Mouse (Mus musculus) T-helper 17 cell (primary cell): ENCODE measurements around the gene Tmem132d.

ENCODE experiments used
- in situ Hi-C, 2 experiments: fragments of 300-600 bp; cut with MboI, MseI; formaldehyde crosslinking; loops; 1 replicate in 1 of 2; 2 replicates in 1 of 2; pipeline ENCODE4 v1.15.1; 2025; ENCODE audit warnings: high pct_unique_total_duplicates in 2 of 2

The Tmem132d gene

GRCm38 (mm10) chr5:128432916-128433315 is at the start of gene Tmem132d:
Gene Tmem132d, minus strand, starts transcription at chr5:128433077.
- in situ Hi-C loops, result loop anchor here in 1 of 2 experiments (25.0 kb wide), 1 partner anchor 871 kb away; no protein-coding TSS in a partner anchor

DNA sequence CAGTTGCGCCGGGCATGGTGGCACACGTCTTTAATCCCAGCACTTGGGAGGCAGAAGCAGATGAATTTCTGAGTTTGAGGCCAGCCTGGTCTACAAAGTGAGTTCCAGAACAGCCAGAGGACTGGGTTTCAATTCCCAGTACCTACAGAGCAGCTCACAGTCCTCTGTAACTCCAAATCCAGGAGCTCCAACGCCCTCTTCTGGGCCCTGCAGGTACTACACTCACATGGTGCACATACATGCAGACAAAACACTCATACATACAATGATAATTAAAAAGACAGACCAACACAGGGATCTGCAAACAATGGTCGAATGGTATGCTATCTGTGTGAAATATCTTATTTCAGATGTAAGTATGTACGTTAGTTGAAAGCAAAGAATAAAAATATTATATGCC is 47.9 kb upstream of the Tmem132d start:
- in situ Hi-C loops, result no loop called here

DNA sequence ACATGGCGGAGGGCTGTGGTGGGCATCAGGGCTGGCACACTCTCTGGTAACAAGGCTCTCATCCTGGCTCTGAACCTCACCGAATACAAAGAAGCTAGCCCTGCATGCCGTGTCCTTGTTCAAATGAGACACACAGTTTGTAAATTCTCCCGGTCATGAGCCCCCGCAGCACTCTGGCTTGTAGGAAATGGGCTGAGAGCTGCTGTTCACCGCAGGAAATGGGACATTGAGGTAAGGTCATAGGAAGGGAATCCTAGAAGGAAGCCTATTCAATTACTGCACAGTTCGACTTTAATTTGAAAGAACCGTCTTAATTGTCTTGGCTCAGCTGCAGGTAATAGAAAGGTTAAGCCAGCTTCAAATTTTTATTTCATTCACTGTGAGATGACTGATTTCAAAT is 42.5 kb upstream of the Tmem132d start:
- in situ Hi-C loops, result no loop called here

DNA sequence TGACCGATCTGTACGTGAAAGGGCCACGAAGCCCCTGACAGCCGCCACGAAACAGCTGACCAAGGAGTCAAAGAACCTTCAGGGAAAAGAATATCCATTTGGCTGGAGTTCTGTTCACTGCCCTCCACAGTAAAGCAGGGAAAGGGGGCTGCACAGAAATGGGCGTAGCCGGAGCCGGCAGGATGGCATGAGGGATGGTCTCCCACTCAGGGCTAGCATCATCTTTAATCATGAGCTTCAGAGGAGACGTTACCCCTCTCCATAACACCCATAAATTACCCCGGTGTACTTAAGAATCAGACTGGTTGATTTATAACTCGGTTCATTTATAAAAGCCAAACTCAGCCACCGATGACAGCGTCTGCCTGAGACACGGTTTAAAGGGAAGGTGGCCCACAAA is 36.9 kb upstream of the Tmem132d start:
- in situ Hi-C loops, result no loop called here

DNA sequence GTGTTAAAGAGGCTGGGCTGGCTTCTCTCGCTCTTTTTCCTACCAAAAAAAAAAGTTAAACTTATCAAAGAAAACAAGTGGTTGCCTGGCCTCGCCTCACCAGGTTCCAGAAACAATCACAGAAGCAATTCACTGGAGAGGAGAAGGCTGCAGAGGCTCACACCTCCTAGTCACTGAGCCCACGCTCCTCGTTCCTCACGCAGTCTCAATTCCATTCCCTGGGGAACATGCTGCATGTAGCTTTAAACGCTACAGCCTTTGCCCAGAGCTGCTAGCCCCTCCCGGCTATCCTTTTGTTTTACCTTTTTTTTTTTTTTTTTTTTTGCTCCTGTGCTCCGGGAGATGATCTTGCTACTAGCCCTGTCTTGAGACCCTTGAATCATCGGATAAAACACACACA is 31.6 kb upstream of the Tmem132d start:
- in situ Hi-C loops, result no loop called here

- in situ Hi-C loops, result no loop called here
Observed at GRCm38 (mm10) chr5:128460605-128461004, 27.7 kb upstream of the Tmem132d start.

GRCm38 (mm10) chr5:128455732-128456131 is 22.9 kb upstream of the Tmem132d start:
- in situ Hi-C loops, result no loop called here

GRCm38 (mm10) chr5:128452196-128452595 is 19.3 kb upstream of the Tmem132d start:
- in situ Hi-C loops, result no loop called here

DNA sequence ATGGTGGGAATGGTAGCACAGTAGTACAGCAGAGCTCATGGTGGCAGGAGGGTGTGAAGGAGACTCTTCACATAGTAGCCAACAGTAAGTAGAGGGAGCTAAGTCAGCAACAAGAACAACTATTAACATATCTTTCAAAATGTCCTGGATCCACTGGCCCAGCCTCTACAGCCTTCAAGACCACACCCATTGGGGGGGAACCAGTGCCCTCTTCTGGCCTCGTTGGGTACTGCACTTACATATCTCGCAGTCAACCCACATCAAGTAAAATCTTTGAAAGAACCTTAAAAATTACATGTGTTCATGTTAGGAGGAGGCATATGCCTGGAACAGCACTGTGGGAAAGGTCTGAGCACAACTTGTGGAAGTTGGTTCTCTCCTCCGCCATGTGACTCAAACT is 17.9 kb upstream of the Tmem132d start:
- in situ Hi-C loops, result no loop called here

DNA sequence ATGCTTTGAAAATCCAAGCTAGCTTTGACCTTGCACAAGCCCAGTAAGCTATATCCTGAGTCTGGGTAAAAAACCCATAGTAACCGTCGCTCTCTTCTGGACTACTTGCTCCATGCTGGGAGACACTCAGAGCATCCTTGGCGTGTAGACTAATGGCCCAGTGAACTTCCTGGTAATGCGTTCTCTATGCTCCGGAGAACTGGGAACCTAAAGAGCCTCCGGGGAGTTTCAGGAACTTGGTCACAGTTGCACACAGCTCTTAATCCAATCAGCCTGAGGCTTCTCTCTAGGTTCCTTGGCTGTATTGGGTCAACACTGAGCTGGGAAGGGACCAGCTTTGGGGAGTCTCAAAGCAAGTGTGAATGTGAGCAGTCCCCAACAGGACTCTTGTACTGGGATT is 12.0 kb upstream of the Tmem132d start:
- in situ Hi-C loops, result loop anchor here in 1 of 2 experiments (25.0 kb wide), 1 partner anchor 883 kb away; no protein-coding TSS in a partner anchor

GRCm38 (mm10) chr5:128443848-128444247 is 11.0 kb upstream of the Tmem132d start:
- in situ Hi-C loops, result loop anchor here in 1 of 2 experiments (25.0 kb wide), 1 partner anchor 882 kb away; no protein-coding TSS in a partner anchor

- in situ Hi-C loops, result loop anchor here in 1 of 2 experiments (25.0 kb wide), 1 partner anchor 879 kb away; no protein-coding TSS in a partner anchor
Observed at GRCm38 (mm10) chr5:128441121-128441520, 8.2 kb upstream of the Tmem132d start.

DNA sequence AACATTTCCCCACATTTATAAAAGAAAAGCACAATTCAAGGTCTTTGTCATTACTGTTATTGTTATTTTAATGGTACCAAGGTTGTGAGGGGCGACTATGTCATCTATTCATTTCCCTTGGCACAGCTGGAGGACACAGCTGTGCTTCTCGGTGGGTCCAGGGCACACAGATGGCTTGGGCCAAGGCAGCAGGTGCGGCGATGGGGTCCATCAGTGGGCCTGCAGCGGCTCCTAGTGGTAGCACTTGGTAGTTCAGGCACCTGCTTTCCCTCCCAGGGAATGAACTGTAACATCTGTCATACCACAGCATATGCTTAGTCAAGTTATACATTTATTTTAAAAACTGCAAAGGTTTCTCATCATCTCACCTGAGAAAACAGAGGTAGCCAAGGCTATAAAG is 7.0 kb upstream of the Tmem132d start:
- in situ Hi-C loops, result loop anchor here in 1 of 2 experiments (25.0 kb wide), 1 partner anchor 878 kb away; no protein-coding TSS in a partner anchor

- in situ Hi-C loops, result loop anchor here in 1 of 2 experiments (25.0 kb wide), 1 partner anchor 876 kb away; no protein-coding TSS in a partner anchor
Observed at GRCm38 (mm10) chr5:128438078-128438477, 5.2 kb upstream of the Tmem132d start.

DNA sequence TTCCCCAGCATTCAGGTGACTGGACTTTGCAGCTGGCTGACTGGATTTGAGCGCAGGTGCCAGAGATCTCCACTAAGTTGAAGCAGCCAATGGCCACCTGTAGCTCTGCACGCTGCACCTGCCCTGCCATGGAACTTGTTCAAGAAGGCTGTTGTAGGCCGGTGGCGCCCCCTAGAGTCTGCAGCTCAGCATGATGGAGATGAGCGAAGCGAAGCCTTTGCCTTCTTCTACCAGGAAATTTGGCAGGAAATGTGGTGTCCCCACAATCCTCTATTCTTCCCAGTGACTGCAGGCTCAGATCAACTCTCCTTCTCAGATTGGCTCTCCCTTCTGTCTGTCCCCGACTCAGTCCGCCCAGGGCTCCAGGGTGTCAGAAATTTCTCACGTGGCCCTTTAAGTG is 4.0 kb upstream of the Tmem132d start:
- in situ Hi-C loops, result loop anchor here in 1 of 2 experiments (25.0 kb wide), 1 partner anchor 875 kb away; no protein-coding TSS in a partner anchor

GRCm38 (mm10) chr5:128435683-128436082 is 2.8 kb upstream of the Tmem132d start:
- in situ Hi-C loops, result loop anchor here in 1 of 2 experiments (25.0 kb wide), 1 partner anchor 873 kb away; no protein-coding TSS in a partner anchor

GRCm38 (mm10) chr5:128433786-128434185 is 909 bp upstream of the Tmem132d start:
- in situ Hi-C loops, result loop anchor here in 1 of 2 experiments (25.0 kb wide), 1 partner anchor 871 kb away; no protein-coding TSS in a partner anchor

DNA sequence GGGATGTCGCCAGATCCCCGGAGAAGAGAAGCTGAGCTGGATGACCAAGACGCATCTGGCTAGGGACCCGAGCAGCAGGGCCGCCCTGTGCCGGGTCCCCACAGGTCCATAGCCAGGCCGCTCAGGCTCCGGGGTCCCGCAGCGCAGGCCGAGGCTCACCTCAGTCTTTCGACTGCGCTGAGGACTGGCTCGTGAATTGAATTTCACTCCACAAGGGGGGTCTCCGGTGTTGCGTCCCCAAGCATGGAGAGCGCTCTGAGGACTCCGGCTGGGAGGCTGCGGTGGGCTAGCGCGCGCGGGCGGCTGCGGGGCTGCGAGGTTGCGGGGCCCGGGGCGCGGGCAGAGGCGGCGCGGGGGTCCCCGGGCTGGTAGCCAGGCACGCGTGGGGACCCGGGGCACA is 455 bp downstream of the Tmem132d start:
- in situ Hi-C loops, result loop anchor here in 1 of 2 experiments (25.0 kb wide), 1 partner anchor 870 kb away; no protein-coding TSS in a partner anchor

GRCm38 (mm10) chr5:128424636-128425035 is 8.2 kb downstream of the Tmem132d start:
- in situ Hi-C loops, result loop anchor here in 1 of 2 experiments (25.0 kb wide), 1 partner anchor 862 kb away; no protein-coding TSS in a partner anchor

DNA sequence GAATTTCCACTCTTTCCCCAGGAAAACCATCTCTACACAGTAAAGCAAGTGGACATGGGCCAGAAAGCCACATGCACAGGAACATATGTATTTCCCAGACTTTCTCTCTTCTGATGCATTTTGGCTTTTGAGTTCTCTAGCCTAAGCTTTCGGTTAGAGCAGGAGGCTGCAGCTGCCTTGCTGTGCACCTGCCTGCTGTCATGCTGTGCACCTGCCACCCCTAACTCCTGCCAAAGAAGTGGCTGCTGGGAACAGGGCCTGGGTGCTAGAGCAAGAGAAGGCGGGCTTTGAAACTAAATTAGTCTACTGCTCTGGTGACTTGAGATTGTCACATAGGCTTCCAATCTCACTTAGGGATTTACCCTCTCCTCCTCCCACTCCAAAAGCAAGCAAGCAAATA is 8.7 kb downstream of the Tmem132d start:
- in situ Hi-C loops, result no loop called here

DNA sequence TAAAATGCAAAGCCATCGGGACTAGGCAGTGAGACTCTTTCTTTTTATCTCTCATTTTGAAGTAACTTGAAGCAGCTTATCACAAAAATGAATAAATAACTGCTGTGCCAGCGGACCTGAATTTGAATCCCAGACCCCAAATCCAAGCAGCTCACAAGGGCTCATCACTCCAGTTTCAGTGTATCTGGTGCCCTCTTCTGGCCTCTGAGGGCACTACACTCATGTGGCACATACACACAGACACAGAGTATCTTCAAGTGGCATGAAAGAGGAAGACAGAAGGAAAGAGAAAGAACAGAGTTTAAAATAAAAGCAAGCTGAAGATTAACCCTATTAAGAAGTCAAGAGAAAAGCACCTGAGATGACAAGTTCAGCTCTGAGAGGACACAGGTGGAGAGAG is 10.8 kb downstream of the Tmem132d start:
- in situ Hi-C loops, result no loop called here

DNA sequence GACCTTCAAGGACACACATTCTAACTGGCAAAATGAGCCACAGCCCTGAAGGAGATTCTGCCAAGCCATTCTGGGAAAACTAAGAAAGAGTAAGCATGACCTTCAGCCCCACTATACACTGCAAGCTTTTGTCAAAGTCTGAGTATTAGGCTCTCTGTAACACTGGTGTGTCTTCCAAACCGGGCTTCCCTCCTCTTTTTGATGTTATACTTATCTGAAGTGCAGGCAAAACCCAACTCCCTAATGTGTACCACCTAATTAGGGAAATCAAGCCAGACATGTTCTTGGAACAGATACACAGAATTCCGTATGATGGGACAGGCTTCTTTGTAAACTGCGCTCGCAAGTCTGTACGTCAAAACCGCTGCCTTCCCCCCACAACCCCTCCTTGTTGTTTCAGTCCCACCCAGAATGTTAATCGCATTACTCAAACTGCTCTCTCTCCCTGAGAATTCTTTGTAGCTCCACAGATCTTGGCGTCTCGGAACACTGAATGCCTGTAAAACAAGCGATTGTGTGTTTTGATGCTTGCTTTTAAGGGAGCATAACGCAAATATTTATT is 14.6 kb downstream of the Tmem132d start:
- in situ Hi-C loops, result no loop called here

DNA sequence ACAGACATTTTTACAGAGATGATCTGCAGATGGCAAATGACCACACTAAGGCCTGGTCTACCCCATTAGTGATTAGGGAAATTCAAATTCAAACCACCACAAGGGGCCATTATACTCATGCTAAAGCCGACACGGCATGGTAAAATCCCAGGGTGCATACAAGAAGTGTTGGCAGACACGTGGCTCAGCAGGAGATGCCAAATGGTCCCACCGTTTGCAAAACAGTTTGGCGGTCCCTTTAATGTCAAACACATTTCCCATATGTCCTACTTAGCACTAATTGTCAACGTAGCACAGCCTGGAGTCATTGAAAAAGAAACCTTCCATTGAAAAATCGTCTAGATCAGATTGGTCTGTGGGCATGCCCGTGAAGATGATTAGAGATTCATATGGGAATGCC is 18.8 kb downstream of the Tmem132d start:
- in situ Hi-C loops, result no loop called here
